Mouse (Mus musculus) heart, embryonic 11.5 days (tissue): ENCODE measurements around the gene Armcx2. TPM values are rescaled to one million over a fixed set of nuclear protein-coding genes. Genes with fewer than 3 reads are reported as not detected.
A peak's percentile ranks its signal among the peaks of the same experiment; 100 is the strongest.
"Not testable (repeated sequence)": the region's sequence is repeated elsewhere in the genome, so short reads cannot be mapped to it uniquely, and the experiment has no call there.

ENCODE experiments used
- ATAC-seq: fragments of 200-750 bp; cut with Nextera tagmentation; replicated peaks from 2 replicates; pipeline ENCODE4 v1.8.0; 2017; ENCODE audit warnings: moderate library complexity; ENCODE audit not compliant: insufficient number of reproducible peaks, low FRiP score, low TSS enrichment
- H3K27ac ChIP-seq: fragments of 300-500 bp; sonication (generic); 2 replicates; pipeline ENCODE4 v1.5.1; 2014; ENCODE audit warnings: mild to moderate bottlenecking, low read depth, low read length
- H3K27me3 ChIP-seq: fragments of 300-500 bp; sonication (generic); 2 replicates; pipeline ENCODE4 v1.6.1; 2014; ENCODE audit warnings: mild to moderate bottlenecking, low read length, mixed read lengths; ENCODE audit not compliant: control insufficient read depth, insufficient read depth
- H3K36me3 ChIP-seq: fragments of 300-500 bp; sonication (generic); 2 replicates; pipeline ENCODE4 v1.6.1; 2014; ENCODE audit warnings: mild to moderate bottlenecking, low read length, moderate library complexity, mixed read lengths; ENCODE audit not compliant: control insufficient read depth, insufficient read depth
- H3K4me1 ChIP-seq: fragments of 300-500 bp; sonication (generic); 2 replicates; pipeline ENCODE4 v1.6.1; 2014; ENCODE audit warnings: low read length; ENCODE audit not compliant: control insufficient read depth, insufficient read depth
- H3K4me2 ChIP-seq: fragments of 300-500 bp; sonication (generic); 2 replicates; pipeline ENCODE4 v1.6.1; 2014; ENCODE audit warnings: mild to moderate bottlenecking, moderate library complexity
- H3K4me3 ChIP-seq: fragments of 300-500 bp; sonication (generic); 2 replicates; pipeline ENCODE4 v1.5.1; 2014; ENCODE audit warnings: low read depth, low read length
- H3K9ac ChIP-seq: fragments of 300-500 bp; sonication (generic); 2 replicates; pipeline ENCODE4 v1.6.1; 2014; ENCODE audit warnings: mild to moderate bottlenecking, low read depth, low read length, moderate library complexity
- H3K9me3 ChIP-seq: fragments of 300-500 bp; sonication (generic); replicated peaks from 2 replicates; pipeline ENCODE4 v1.6.1; 2016; ENCODE audit warnings: low read length; ENCODE audit not compliant: control insufficient read depth
- WGBS: fragments of 180-500 bp; shearing (Covaris S2); extraction: QIAGEN DNeasy Blood & Tissue Kit; methylation state at CpG from one replicate; pipeline ENCODE4 v1.1.7; 2014; ENCODE audit not compliant: insufficient replicate concordance; 5-methylcytosine and 5-hydroxymethylcytosine counted together
- polyA plus RNA-seq: library from polyadenylated mRNA; unstranded; fragments of >200 nt; fragmentation: Nextera tagmentation; extraction: Ambion mirVana; gene quantifications from 2 replicates; pipeline ENCODE4 v1.2.1, GENCODE M21; 2014

Gene Armcx2
- 58.1 and 75.6 TPM in 2 replicates for polyA plus RNA-seq

- Histone ChIP-seq H3K9me3 (no peaks in the 10 kb centered on the region), H3K4me3 (peak within 1 kb of the TSS; percentile 60), H3K9ac (peak within 1 kb of the TSS; percentile 72), H3K36me3 (peaks cover 6% of the 10 kb centered on the region), H3K4me1 (no peaks in the 10 kb centered on the region; the same call in 1 of the 2 replicates), H3K27ac (peak within 1 kb of the TSS; percentile 32), H3K27me3 (no peaks in the 10 kb centered on the region; the same call in 1 of the 2 replicates), H3K4me2 (peak within 1 kb of the TSS; percentile 63)
- ATAC-seq: peak; percentile 78
- 9% methylated on average over 16 of the region's 16 CpGs for WGBS
Observed at GRCm38 (mm10) chrX:134808755-134809224, at the start of gene Armcx2. Armcx2 (minus strand) TSS chrX:134809221.

GRCm38 (mm10) chrX:134849662-134850061 lies 40.6 kb upstream of the Armcx2 start:
- Histone ChIP-seq H3K4me1 (no peaks in the 10 kb centered on the region), H3K4me3 (no peak overlapping the region), H3K4me2 (no peak overlapping the region), H3K27me3 (no peaks in the 10 kb centered on the region), H3K36me3 (no peaks in the 10 kb centered on the region), H3K27ac (no peak overlapping the region), H3K9ac (no peak overlapping the region), H3K9me3 (no peaks in the 10 kb centered on the region)
- WGBS: 79% methylated on average over 4 of the region's 4 CpGs
- ATAC-seq: no peak

GRCm38 (mm10) chrX:134844424-134844823 lies 35.4 kb upstream of the Armcx2 start:
- Histone ChIP-seq H3K27ac (no peak overlapping the region), H3K4me2 (no peak overlapping the region), H3K27me3 (no peaks in the 10 kb centered on the region), H3K9ac (no peak overlapping the region), H3K4me1 (no peaks in the 10 kb centered on the region), H3K36me3 (no peaks in the 10 kb centered on the region), H3K4me3 (no peak overlapping the region), H3K9me3 (no peaks in the 10 kb centered on the region)
- ATAC-seq: no peak
- 48% methylated on average over 2 of the region's 2 CpGs for WGBS

GRCm38 (mm10) chrX:134830508-134830907 lies 21.5 kb upstream of the Armcx2 start:
- Histone ChIP-seq H3K9me3 (no peaks in the 10 kb centered on the region), H3K27me3 (no peaks in the 10 kb centered on the region), H3K4me3 (no peak overlapping the region), H3K36me3 (no peaks in the 10 kb centered on the region), H3K27ac (no peak overlapping the region), H3K9ac (no peak overlapping the region), H3K4me2 (no peak overlapping the region), H3K4me1 (no peaks in the 10 kb centered on the region)
- ATAC-seq: no peak
- WGBS: 49% methylated on average over 3 of the region's 3 CpGs

- Histone ChIP-seq H3K4me1 (no peaks in the 10 kb centered on the region; the same call in 1 of the 2 replicates), H3K27ac (peak overlapping the region; percentile 32), H3K4me2 (peak overlapping the region; percentile 63), H3K36me3 (peaks cover 6% of the 10 kb centered on the region), H3K4me3 (peak overlapping the region; percentile 60), H3K9ac (peak overlapping the region; percentile 72), H3K27me3 (no peaks in the 10 kb centered on the region; the same call in 1 of the 2 replicates), H3K9me3 (no peaks in the 10 kb centered on the region)
- 17% methylated on average over 28 of the region's 28 CpGs for WGBS
- ATAC-seq: peak; percentile 64; the same call in 1 of the 2 replicates
Observed at GRCm38 (mm10) chrX:134807833-134808754, 927 bp downstream of the Armcx2 start.

GRCm38 (mm10) chrX:134787728-134788127 lies 21.3 kb downstream of the Armcx2 start:
- Histone ChIP-seq H3K4me2 (no peak overlapping the region), H3K4me3 (no peak overlapping the region), H3K27me3 (no peaks in the 10 kb centered on the region), H3K9ac (no peak overlapping the region), H3K36me3 (no peaks in the 10 kb centered on the region), H3K27ac (no peak overlapping the region), H3K9me3 (no peaks in the 10 kb centered on the region), H3K4me1 (no peaks in the 10 kb centered on the region)
- no peak for ATAC-seq
- 51% methylated on average over 4 of the region's 4 CpGs for WGBS

- ATAC-seq, H3K36me3 ChIP-seq, H3K27ac ChIP-seq, H3K9ac ChIP-seq, H3K4me2 ChIP-seq, H3K27me3 ChIP-seq, H3K9me3 ChIP-seq, H3K4me1 ChIP-seq, H3K4me3 ChIP-seq: not testable (repeated sequence)
- 48% methylated on average over 3 of the region's 4 CpGs for WGBS
Observed at GRCm38 (mm10) chrX:134763428-134764198, 45.4 kb downstream of the Armcx2 start.

- no peaks in the 10 kb centered on the region for H3K9me3 ChIP-seq
- 19% methylated on average over 13 of the region's 13 CpGs for WGBS
- H3K4me3 ChIP-seq: peak overlapping the region; percentile 63
- no peaks in the 10 kb centered on the region for H3K36me3 ChIP-seq
- H3K4me2 ChIP-seq: peak overlapping the region; percentile 61
- peak overlapping the region; percentile 86; the same call in 1 of the 2 replicates for H3K27ac ChIP-seq
- peaks cover 6% of the 10 kb centered on the region; the same call in 1 of the 2 replicates for H3K4me1 ChIP-seq
- no peaks in the 10 kb centered on the region for H3K27me3 ChIP-seq
- ATAC-seq: 0 out of 2 replicates have a peak, but pooled peaks have one; percentile 32
- H3K9ac ChIP-seq: peak overlapping the region; percentile 81
Observed at GRCm38 (mm10) chrX:134757293-134757995, 51.6 kb downstream of the Armcx2 start.
